Mouse (Mus musculus) bone marrow macrophage, adult 2 months (primary cell): ENCODE results near the gene Cacna2d3.

Experiments
- CTCF ChIP-seq: IDR thresholded peaks from 2 replicates; pipeline ENCODE4 v1.5.1; 2012; ENCODE audit warnings: low read depth, mild to moderate bottlenecking, low read length, moderate library complexity
- POLR2A ChIP-seq: IDR thresholded peaks from 2 replicates; pipeline ENCODE4 v1.6.1; 2012; ENCODE audit warnings: mild to moderate bottlenecking, low read depth, low read length, borderline replicate concordance

GRCm38 (mm10) chr14:29729009-29729408 is 7.3 kb upstream of the Cacna2d3 start:
- no peak for TF ChIP-seq POLR2A
- TF ChIP-seq CTCF = no peak
